Mouse (Mus musculus): Measurements from ENCODE around the gene Marveld2.

Gene Marveld2

GRCm38 (mm10) chr13:100605845-100606244, 10.9 kb downstream of the Marveld2 start:
- ChIA-PET POLR2A (interaction anchor here in 2 of 4 experiments (0.6 to 0.8 kb wide), 2 partner anchors 11 to 67 kb away, joined by 3 read pairs; partner anchors contain the start of gene Marveld2 (in 1 of the 2)), CTCF (no interaction called here)

- POLR2A ChIA-PET = no interaction called here
- CTCF ChIA-PET = no interaction called here
Observed at GRCm38 (mm10) chr13:100603738-100604095, 13.1 kb downstream of the Marveld2 start.

GRCm38 (mm10) chr13:100603031-100603737, 13.6 kb downstream of the Marveld2 start:
- ChIA-PET POLR2A (interaction anchor here in 1 of 4 experiments (1.1 kb wide), 1 partner anchor 20 kb away, joined by 3 read pairs; no protein-coding TSS in a partner anchor), CTCF (interaction anchor here in 1 of 4 experiments (0.5 kb wide), 1 partner anchor 290 kb away, joined by 5 read pairs; no protein-coding TSS in a partner anchor)

- CTCF ChIA-PET = no interaction called here
- POLR2A ChIA-PET = interaction anchor here in 1 of 4 experiments (0.8 to 1.1 kb wide), 3 partner anchors 15 to 97 kb away, joined by 3 read pairs; no protein-coding TSS in a partner anchor
Observed at GRCm38 (mm10) chr13:100602239-100602902, 14.4 kb downstream of the Marveld2 start.

- ChIA-PET POLR2A (interaction anchor here in 1 of 4 experiments (1.2 kb wide), 1 partner anchor 15 kb away, joined by 3 read pairs; the partner anchor contains the start of gene Marveld2), CTCF (interaction anchor here in 1 of 4 experiments (0.7 to 0.9 kb wide), 2 partner anchors 67 to 472 kb away, joined by 4 to 6 read pairs; no protein-coding TSS in a partner anchor)
Observed at GRCm38 (mm10) chr13:100601034-100601433, 15.7 kb downstream of the Marveld2 start.

- ChIA-PET CTCF (interaction anchor here in 1 of 4 experiments (0.7 kb wide), 1 partner anchor 472 kb away, joined by 6 read pairs; no protein-coding TSS in a partner anchor), POLR2A (interaction anchor here in 3 of 4 experiments (0.6 to 1.2 kb wide), 6 partner anchors 11 to 130 kb away, joined by 3 to 4 read pairs (median 3); partner anchors contain the start of genes Marveld2 (in 2 of the 3), Cdk7 (in 1 of the 3) and Gtf2h2 (in 1 of the 3))
Observed at GRCm38 (mm10) chr13:100600317-100600716, 16.5 kb downstream of the Marveld2 start.

GRCm38 (mm10) chr13:100597284-100597683, 19.5 kb downstream of the Marveld2 start:
- CTCF ChIA-PET = no interaction called here
- POLR2A ChIA-PET = interaction anchor here in 1 of 4 experiments (0.6 kb wide), 1 partner anchor 85 kb away, joined by 4 read pairs; no protein-coding TSS in a partner anchor

- CTCF ChIA-PET = interaction anchor here in 2 of 4 experiments (1.1 to 1.2 kb wide), 2 partner anchors 13 to 62 kb away, joined by 3 read pairs; no protein-coding TSS in a partner anchor
- POLR2A ChIA-PET = interaction anchor here in 1 of 4 experiments (1.0 kb wide), 1 partner anchor 8 kb away, joined by 3 read pairs; no protein-coding TSS in a partner anchor
Observed at GRCm38 (mm10) chr13:100595552-100595885, 21.3 kb downstream of the Marveld2 start.

GRCm38 (mm10) chr13:100594838-100595551, 21.8 kb downstream of the Marveld2 start:
- CTCF ChIA-PET = interaction anchor here in 3 of 4 experiments (0.6 to 1.2 kb wide), 4 partner anchors 9 to 848 kb away, joined by 3 to 5 read pairs (median 4); no protein-coding TSS in a partner anchor
- POLR2A ChIA-PET = interaction anchor here in 3 of 4 experiments (0.6 to 0.7 kb wide), 3 partner anchors 23 to 748 kb away, joined by 3 to 4 read pairs (median 4); no protein-coding TSS in a partner anchor

- ChIA-PET CTCF (interaction anchor here in 3 of 4 experiments (0.6 to 1.2 kb wide), 4 partner anchors 8 to 847 kb away, joined by 3 to 5 read pairs (median 4); no protein-coding TSS in a partner anchor), POLR2A (interaction anchor here in 3 of 4 experiments (0.6 to 0.7 kb wide), 3 partner anchors 22 to 747 kb away, joined by 3 to 4 read pairs (median 4); no protein-coding TSS in a partner anchor)
Observed at GRCm38 (mm10) chr13:100594041-100594792, 22.6 kb downstream of the Marveld2 start.

- ChIA-PET POLR2A (interaction anchor here in 2 of 4 experiments (0.5 to 1.4 kb wide), 2 partner anchors 7 to 123 kb away, joined by 3 read pairs; no protein-coding TSS in a partner anchor), CTCF (no interaction called here)
Observed at GRCm38 (mm10) chr13:100588646-100589045, 28.1 kb downstream of the Marveld2 start.

GRCm38 (mm10) chr13:100582144-100582543, 34.6 kb downstream of the Marveld2 start:
- ChIA-PET POLR2A (interaction anchor here in 1 of 4 experiments (1.3 to 1.6 kb wide), 3 partner anchors 21 to 38 kb away, joined by 3 read pairs; no protein-coding TSS in a partner anchor), CTCF (interaction anchor here in 1 of 4 experiments (1.1 kb wide), 1 partner anchor 90 kb away, joined by 3 read pairs; the partner anchor contains the start of gene Gtf2h2)

- ChIA-PET POLR2A (interaction anchor here in 1 of 4 experiments (1.0 to 1.5 kb wide), 3 partner anchors 26 to 1186 kb away, joined by 3 read pairs; partner anchors contain the start of gene Pik3r1), CTCF (interaction anchor here in 3 of 4 experiments (0.6 to 1.3 kb wide), 3 partner anchors 9 to 90 kb away, joined by 3 to 4 read pairs (median 3); partner anchors contain the start of gene Gtf2h2 (in 1 of the 3))
Observed at GRCm38 (mm10) chr13:100581701-100582100, 35.1 kb downstream of the Marveld2 start.

GRCm38 (mm10) chr13:100579951-100580350, 36.8 kb downstream of the Marveld2 start:
- ChIA-PET POLR2A (interaction anchor here in 1 of 4 experiments (1.6 kb wide), 1 partner anchor 37 kb away, joined by 4 read pairs; the partner anchor contains the start of gene Marveld2), CTCF (no interaction called here)

GRCm38 (mm10) chr13:100579220-100579619, 37.6 kb downstream of the Marveld2 start:
- CTCF ChIA-PET = no interaction called here
- POLR2A ChIA-PET = interaction anchor here in 1 of 4 experiments (1.6 kb wide), 1 partner anchor 37 kb away, joined by 4 read pairs; the partner anchor contains the start of gene Marveld2

- CTCF ChIA-PET = interaction anchor here in 2 of 4 experiments (0.6 to 0.8 kb wide), 2 partner anchors 13 to 1941 kb away, joined by 3 to 9 read pairs; no protein-coding TSS in a partner anchor
- POLR2A ChIA-PET = interaction anchor here in 1 of 4 experiments (0.6 kb wide), 1 partner anchor 49 kb away, joined by 4 read pairs; no protein-coding TSS in a partner anchor
Observed at GRCm38 (mm10) chr13:100575950-100576349, 40.8 kb downstream of the Marveld2 start.

- POLR2A ChIA-PET = interaction anchor here in 1 of 4 experiments (1.4 to 2.2 kb wide), 2 partner anchors 15 to 20 kb away, joined by 3 to 5 read pairs; no protein-coding TSS in a partner anchor
- CTCF ChIA-PET = no interaction called here
Observed at GRCm38 (mm10) chr13:100570713-100571112, 46.1 kb downstream of the Marveld2 start.
